Mouse (Mus musculus) olfactory bulb, adult 2 months (tissue): ENCODE results near the gene Kifc1. TPM values are rescaled to one million over a fixed set of nuclear protein-coding genes. Genes with fewer than 3 reads are reported as not detected.
A peak's percentile ranks its signal among the peaks of the same experiment; 100 is the strongest.

Experiments
- H3K27ac ChIP-seq: fragments of 200-500 bp; 2 replicates; pipeline ENCODE4 v1.5.1; 2012; ENCODE audit warnings: low read depth, low read length; ENCODE audit not compliant: insufficient read depth
- H3K4me1 ChIP-seq: fragments of 200-500 bp; 2 replicates; pipeline ENCODE4 v1.6.1; 2012; ENCODE audit warnings: low read length; ENCODE audit not compliant: control insufficient read depth, insufficient read depth
- H3K4me3 ChIP-seq: fragments of 200-500 bp; 2 replicates; pipeline ENCODE4 v1.5.1; 2012; ENCODE audit warnings: mild to moderate bottlenecking, low read depth, low read length, moderate library complexity; ENCODE audit not compliant: insufficient read depth
- CTCF ChIP-seq: fragments of 200-500 bp; IDR thresholded peaks from 2 replicates; pipeline ENCODE4 v1.5.1; 2012; ENCODE audit warnings: low read depth, mild to moderate bottlenecking, low read length, moderate library complexity; ENCODE audit not compliant: insufficient read depth
- POLR2A ChIP-seq: fragments of 200-500 bp; IDR thresholded peaks from 2 replicates; pipeline ENCODE4 v1.6.1; 2012; ENCODE audit warnings: mild to moderate bottlenecking, low read depth, low read length, moderate library complexity; ENCODE audit not compliant: insufficient read depth
- WGBS: fragments of 180-500 bp; shearing (Covaris S2); methylation state at CpG from one replicate; pipeline ENCODE4 v1.1.7; 2018; 5-methylcytosine and 5-hydroxymethylcytosine counted together
- polyA plus RNA-seq: library from polyadenylated mRNA; stranded (reverse); fragments of >200 nt; gene quantifications from 2 replicates; pipeline ENCODE4 v1.2.4, GENCODE M21; 2012; ENCODE audit warnings: low replicate concordance; ENCODE audit not compliant: missing spikeins, insufficient read depth, insufficient read length

Gene Kifc1
- polyA plus RNA-seq, 1 experiment = not detected

- no peak overlapping the region for H3K27ac ChIP-seq
- 15% methylated on average over 9 of the region's 9 CpGs for WGBS
- H3K4me1 ChIP-seq = peaks cover 3% of the 10 kb centered on the region
- peak overlapping the region; percentile 12; the same call in 1 of the 2 replicates for H3K4me3 ChIP-seq
- TF ChIP-seq CTCF = peak; percentile 37; the same call in 1 of the 2 replicates
- TF ChIP-seq POLR2A = no peak
These were observed 25.0 kb downstream of the Kifc1 start for GRCm38 (mm10) chr17:33865330-33866030.

- H3K27ac ChIP-seq = no peak overlapping the region
- WGBS = 83% methylated on average over 4 of the region's 4 CpGs
- H3K4me3 ChIP-seq = no peak overlapping the region
- H3K4me1 ChIP-seq = no peaks in the 10 kb centered on the region
- TF ChIP-seq POLR2A (no peak), CTCF (no peak)
These were observed 32.6 kb downstream of the Kifc1 start for GRCm38 (mm10) chr17:33857816-33858215.

GRCm38 (mm10) chr17:33851331-33851730, 39.1 kb downstream of the Kifc1 start:
- WGBS = 80% methylated on average over 1 of the region's 1 CpGs

GRCm38 (mm10) chr17:33848139-33848538, 42.3 kb downstream of the Kifc1 start:
- Histone ChIP-seq H3K4me3 (no peak overlapping the region), H3K4me1 (peaks cover 7% of the 10 kb centered on the region), H3K27ac (no peak overlapping the region)
- TF ChIP-seq POLR2A (no peak), CTCF (no peak)
- WGBS = 95% methylated on average over 8 of the region's 8 CpGs

More at GRCm38 (mm10) chr17:33851331-33851730, 39.1 kb downstream of the Kifc1 start:
- TF ChIP-seq POLR2A (no peak), CTCF (no peak)
- H3K27ac ChIP-seq = no peak overlapping the region
- no peaks in the 10 kb centered on the region for H3K4me1 ChIP-seq
- no peak overlapping the region for H3K4me3 ChIP-seq

GRCm38 (mm10) chr17:33844196-33844595, 46.3 kb downstream of the Kifc1 start:
- no peak overlapping the region for H3K4me3 ChIP-seq
- WGBS = 52% methylated on average over 1 of the region's 1 CpGs
- H3K4me1 ChIP-seq = peaks cover 7% of the 10 kb centered on the region
- TF ChIP-seq CTCF (no peak), POLR2A (no peak)
- no peak overlapping the region for H3K27ac ChIP-seq

GRCm38 (mm10) chr17:33842966-33843795, 47.3 kb downstream of the Kifc1 start, which contains the start of gene Cd320:
Gene Cd320 (plus strand): TSS chr17:33843091.
- WGBS = under 1% methylated on average over 45 of the region's 45 CpGs
- Histone ChIP-seq H3K27ac (peak within 1 kb of the TSS; percentile 47; the same call in 1 of the 2 replicates), H3K4me1 (peaks cover 7% of the 10 kb centered on the region)

GRCm38 (mm10) chr17:33829561-33829960, 60.9 kb downstream of the Kifc1 start:
- TF ChIP-seq POLR2A (no peak), CTCF (no peak)
- peaks cover 3% of the 10 kb centered on the region; the same call in 1 of the 2 replicates for H3K4me1 ChIP-seq
- H3K27ac ChIP-seq = no peak overlapping the region
- H3K4me3 ChIP-seq = no peak overlapping the region
- WGBS = 79% methylated on average over 10 of the region's 10 CpGs

More at GRCm38 (mm10) chr17:33842966-33843795, 47.3 kb downstream of the Kifc1 start, which contains the start of gene Cd320:
- H3K4me3 ChIP-seq = peak within 1 kb of the TSS; percentile 78
- TF ChIP-seq POLR2A (peak; percentile 58), CTCF (no peak)

- WGBS = 19% methylated on average over 2 of the region's 2 CpGs
- Histone ChIP-seq H3K4me3 (no peak overlapping the region), H3K4me1 (peaks cover 3% of the 10 kb centered on the region; the same call in 1 of the 2 replicates), H3K27ac (no peak overlapping the region)
- TF ChIP-seq POLR2A (no peak), CTCF (no peak)
These were observed 61.6 kb downstream of the Kifc1 start for GRCm38 (mm10) chr17:33828892-33829291.
